Mouse (Mus musculus) heart, embryonic 14.5 days (tissue): ENCODE data around the gene Scn4a. TPM values are rescaled to one million over a fixed set of nuclear protein-coding genes. Genes with fewer than 3 reads are reported as not detected.

Experiments used
- ATAC-seq: fragments of 200-750 bp; cut with Nextera tagmentation; 2 replicates; pipeline ENCODE4 v1.8.0; 2017; ENCODE audit warnings: low read depth, moderate TSS enrichment; ENCODE audit not compliant: insufficient number of reproducible peaks, insufficient read depth, low FRiP score
- H3K27ac ChIP-seq, 2 experiments: fragments of 200-500 bp in 1 of 2; fragments of 300-500 bp in 1 of 2; sonication (generic) in 1 of 2; replicated peaks in 1 of 2; 2 replicates each; pipeline ENCODE4 v1.5.1; 2012 to 2014; ENCODE audit warnings: low read depth in 2 of 2, low read length in 2 of 2, control low read depth in 1 of 2, mild to moderate bottlenecking in 1 of 2, mixed read lengths in 1 of 2; ENCODE audit not compliant: control insufficient read depth in 1 of 2, insufficient read depth in 1 of 2
- H3K27me3 ChIP-seq: fragments of 300-500 bp; sonication (generic); 2 replicates; pipeline ENCODE4 v1.6.1; 2014; ENCODE audit warnings: mild to moderate bottlenecking, low read length, control low read depth; ENCODE audit not compliant: control insufficient read depth, insufficient read depth
- H3K36me3 ChIP-seq: fragments of 300-500 bp; sonication (generic); 2 replicates; pipeline ENCODE4 v1.6.1; 2014; ENCODE audit warnings: mild to moderate bottlenecking, control low read depth, low read length, mixed read lengths; ENCODE audit not compliant: control insufficient read depth, insufficient read depth
- H3K4me1 ChIP-seq, 2 experiments: fragments of 200-500 bp in 1 of 2; fragments of 300-500 bp in 1 of 2; sonication (generic) in 1 of 2; 2 replicates each; pipeline ENCODE4 v1.6.1; 2012 to 2014; ENCODE audit warnings: low read length in 2 of 2, control low read depth in 1 of 2, mixed read lengths in 1 of 2; ENCODE audit not compliant: control insufficient read depth in 2 of 2, insufficient read depth in 2 of 2
- H3K4me2 ChIP-seq: fragments of 300-500 bp; sonication (generic); 2 replicates; pipeline ENCODE4 v1.6.1; 2014; ENCODE audit warnings: mild to moderate bottlenecking, low read length
- H3K4me3 ChIP-seq, 2 experiments: fragments of 200-500 bp in 1 of 2; fragments of 300-500 bp in 1 of 2; sonication (generic) in 1 of 2; 2 replicates each; pipeline ENCODE4 v1.5.1; 2012 to 2014; ENCODE audit warnings: low read length in 2 of 2, mild to moderate bottlenecking in 2 of 2, control low read depth in 1 of 2, low read depth in 1 of 2, moderate library complexity in 1 of 2; ENCODE audit not compliant: control insufficient read depth in 1 of 2, insufficient read depth in 1 of 2
- H3K9ac ChIP-seq: fragments of 300-500 bp; sonication (generic); 2 replicates; pipeline ENCODE4 v1.6.1; 2014; ENCODE audit warnings: mild to moderate bottlenecking, low read length
- H3K9me3 ChIP-seq: fragments of 300-500 bp; sonication (generic); 2 replicates; pipeline ENCODE4 v1.6.1; 2016; ENCODE audit warnings: low read length, control low read depth; ENCODE audit not compliant: control insufficient read depth
- WGBS: fragments of 180-500 bp; shearing (Covaris S2); extraction: QIAGEN DNeasy Blood & Tissue Kit; methylation state at CpG from one replicate; pipeline ENCODE4 v1.1.7; 2014; 5-methylcytosine and 5-hydroxymethylcytosine counted together
- polyA plus RNA-seq: library from polyadenylated mRNA; unstranded; fragments of >200 nt; fragmentation: Nextera tagmentation; extraction: Ambion mirVana; gene quantifications from 2 replicates; pipeline ENCODE4 v1.2.1, GENCODE M21; 2014

Scn4a gene
- polyA plus RNA-seq, 1 experiment from 2014 or later: 0.07 TPM

DNA sequence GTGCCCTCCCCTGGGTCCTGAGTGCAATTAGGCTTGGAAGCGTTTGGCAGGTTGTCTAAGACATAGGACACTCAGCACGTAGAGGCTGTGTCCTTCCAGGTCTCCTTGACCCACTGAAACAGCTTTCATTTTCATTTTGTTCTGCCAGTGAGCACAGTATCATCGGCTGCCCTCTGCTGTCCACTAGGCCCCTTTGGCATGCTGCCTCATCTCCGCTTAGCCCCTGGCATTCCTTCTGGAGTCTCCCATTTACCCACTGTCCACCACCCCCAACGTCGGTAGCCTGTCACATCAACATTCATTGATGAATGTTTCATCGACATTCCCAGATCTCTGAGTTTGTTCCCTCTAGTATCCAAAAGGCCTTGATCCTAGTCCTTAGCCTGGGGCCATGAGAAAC, 28.8 kb upstream of the Scn4a start:
- peaks cover 13% of the 10 kb centered on the region for H3K36me3 ChIP-seq
- no peak for ATAC-seq
- H3K4me3 ChIP-seq: peak overlapping the region; percentile 33 to 44
- H3K4me2 ChIP-seq: peak overlapping the region; percentile 55
- peaks cover 7 to 10% of the 10 kb centered on the region in 2 experiments; a peak in 3 of 4 replicates for H3K4me1 ChIP-seq
- H3K9me3 ChIP-seq: no peaks in the 10 kb centered on the region
- 53% methylated on average over 7 of the region's 7 CpGs for WGBS
- H3K27ac ChIP-seq: peak overlapping the region; percentile 81 to 85
- H3K9ac ChIP-seq: peak overlapping the region; percentile 71
- no peaks in the 10 kb centered on the region for H3K27me3 ChIP-seq

DNA sequence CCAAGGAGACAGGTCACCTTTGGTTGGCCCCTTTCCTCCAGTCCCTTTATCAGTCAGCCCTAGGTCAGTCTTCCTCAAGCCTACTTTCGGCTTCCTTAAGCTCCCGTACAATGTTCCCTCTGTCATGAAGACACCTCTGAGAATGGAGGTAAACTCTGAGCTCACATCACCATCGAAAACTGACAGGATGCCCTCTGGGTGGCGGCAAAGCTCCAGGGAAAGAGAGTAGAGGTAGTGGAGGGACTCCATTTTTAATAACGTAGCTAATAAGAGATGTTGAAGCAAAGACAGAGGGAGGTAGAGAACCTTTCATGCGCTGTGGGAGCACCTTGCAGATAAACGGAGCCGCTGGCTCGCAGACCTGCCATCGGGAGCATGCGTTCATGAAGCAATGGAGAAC, 27.9 kb upstream of the Scn4a start:
- Histone ChIP-seq H3K4me3 (peak overlapping the region; percentile 33 to 44), H3K36me3 (peaks cover 15% of the 10 kb centered on the region), H3K27me3 (no peaks in the 10 kb centered on the region), H3K9me3 (no peaks in the 10 kb centered on the region), H3K4me1 (peaks cover 7 to 10% of the 10 kb centered on the region in 2 experiments; a peak in 3 of 4 replicates), H3K4me2 (peak overlapping the region; percentile 55), H3K27ac (peak overlapping the region; percentile 81 to 85), H3K9ac (peak overlapping the region; percentile 71)
- WGBS: 63% methylated on average over 11 of the region's 11 CpGs
- no peak for ATAC-seq

- H3K4me2 ChIP-seq: no peak overlapping the region
- H3K4me3 ChIP-seq: no peak overlapping the region
- H3K27ac ChIP-seq: no peak overlapping the region
- H3K9me3 ChIP-seq: no peaks in the 10 kb centered on the region
- peaks cover 8% of the 10 kb centered on the region for H3K36me3 ChIP-seq
- peaks cover 5% of the 10 kb centered on the region in 2 experiments; a peak in 2 of 4 replicates for H3K4me1 ChIP-seq
- 0 out of 2 replicates have a peak, but pooled peaks have one; percentile 4 for ATAC-seq
- no peak overlapping the region for H3K9ac ChIP-seq
- 68% methylated on average over 5 of the region's 5 CpGs for WGBS
- H3K27me3 ChIP-seq: no peaks in the 10 kb centered on the region
Observed at GRCm38 (mm10) chr11:106374979-106375378, 21.9 kb upstream of the Scn4a start.

- Histone ChIP-seq H3K4me3 (no peak overlapping the region), H3K4me2 (no peak overlapping the region), H3K9me3 (no peaks in the 10 kb centered on the region), H3K4me1 (peaks cover 5% of the 10 kb centered on the region in 2 experiments; a peak in 2 of 4 replicates), H3K27me3 (no peaks in the 10 kb centered on the region), H3K36me3 (peaks cover 7% of the 10 kb centered on the region), H3K27ac (peak overlapping the region in 1 of 2 experiments; percentile 28; a peak in 1 of 4 replicates), H3K9ac (no peak overlapping the region)
- ATAC-seq: peak; percentile 24
- 51% methylated on average over 9 of the region's 9 CpGs for WGBS
Observed at GRCm38 (mm10) chr11:106374559-106374958, 21.5 kb upstream of the Scn4a start.

GRCm38 (mm10) chr11:106373998-106374397, 20.9 kb upstream of the Scn4a start:
- no peak overlapping the region for H3K9ac ChIP-seq
- no peak overlapping the region for H3K4me2 ChIP-seq
- no peaks in the 10 kb centered on the region for H3K9me3 ChIP-seq
- WGBS: 32% methylated on average over 11 of the region's 11 CpGs
- H3K4me3 ChIP-seq: no peak overlapping the region
- ATAC-seq: 0 out of 2 replicates have a peak, but pooled peaks have one; percentile 44
- H3K36me3 ChIP-seq: peaks cover 7% of the 10 kb centered on the region
- peak overlapping the region in 1 of 2 experiments; percentile 28; a peak in 1 of 4 replicates for H3K27ac ChIP-seq
- no peaks in the 10 kb centered on the region for H3K27me3 ChIP-seq
- peaks cover 5% of the 10 kb centered on the region in 2 experiments; a peak in 2 of 4 replicates for H3K4me1 ChIP-seq

DNA sequence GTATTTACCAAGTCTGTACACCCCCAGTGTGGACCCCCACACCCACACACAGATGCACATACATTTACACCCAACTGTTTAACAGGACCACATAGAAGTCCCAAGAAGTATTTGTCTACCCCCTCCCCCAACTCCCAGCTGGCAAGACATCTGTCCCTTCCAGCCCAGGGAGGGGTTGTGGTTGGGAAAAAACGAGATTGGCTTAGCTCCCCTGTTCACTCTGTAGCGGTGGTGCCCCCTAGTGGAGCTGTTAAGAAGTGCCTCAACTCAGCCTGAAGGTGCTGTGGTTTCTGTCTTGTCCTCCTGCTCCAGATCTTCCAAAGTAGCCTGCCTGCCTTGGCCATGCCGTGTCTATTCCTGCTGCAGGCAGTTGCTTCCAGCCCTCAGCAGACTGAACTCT, 13.2 kb upstream of the Scn4a start:
- no peak overlapping the region for H3K4me3 ChIP-seq
- H3K4me1 ChIP-seq: peaks cover 10 to 18% of the 10 kb centered on the region in 2 experiments; a peak in 3 of 4 replicates
- no peak for ATAC-seq
- WGBS: 12% methylated on average over 3 of the region's 3 CpGs
- no peaks in the 10 kb centered on the region for H3K27me3 ChIP-seq
- no peak overlapping the region for H3K9ac ChIP-seq
- H3K9me3 ChIP-seq: no peaks in the 10 kb centered on the region
- H3K27ac ChIP-seq: no peak overlapping the region
- H3K4me2 ChIP-seq: no peak overlapping the region
- H3K36me3 ChIP-seq: no peaks in the 10 kb centered on the region

DNA sequence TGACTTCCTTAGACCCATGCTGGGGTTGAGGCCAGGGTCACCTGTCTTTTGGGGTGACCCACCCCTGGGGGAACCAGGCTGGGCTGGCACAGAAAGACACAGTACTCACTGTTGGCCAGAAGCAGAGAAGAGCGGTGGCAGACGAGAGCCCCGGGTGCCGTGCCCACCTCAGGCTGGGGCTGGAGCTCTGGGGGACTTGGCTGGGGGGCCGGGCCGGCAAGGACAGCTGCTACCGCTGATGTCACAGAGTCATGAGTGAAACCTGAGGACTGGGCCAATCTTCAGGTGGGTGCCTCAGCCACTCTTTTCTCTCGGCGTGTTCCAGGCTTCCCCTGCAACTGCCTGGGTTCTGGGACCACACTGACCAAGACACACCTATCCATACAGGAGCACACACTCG, 12.3 kb upstream of the Scn4a start, which contains the start of gene Prr29:
Prr29 (plus strand) TSS at position 107 of the 400 bp plus-strand sequence.
- Histone ChIP-seq H3K4me1 (peaks cover 10 to 18% of the 10 kb centered on the region in 2 experiments; a peak in 3 of 4 replicates), H3K9me3 (no peaks in the 10 kb centered on the region), H3K27me3 (no peaks in the 10 kb centered on the region), H3K36me3 (no peaks in the 10 kb centered on the region), H3K9ac (peak within 1 kb of the TSS; percentile 54), H3K4me2 (peak within 1 kb of the TSS; percentile 57), H3K4me3 (no peak within 1 kb of the TSS), H3K27ac (no peak within 1 kb of the TSS)
- no peak; the same call in 1 of the 2 replicates for ATAC-seq
- 42% methylated on average over 10 of the region's 10 CpGs for WGBS

- Histone ChIP-seq H3K27ac (no peak overlapping the region), H3K4me3 (no peak overlapping the region), H3K9me3 (no peaks in the 10 kb centered on the region), H3K4me1 (peaks cover 10 to 18% of the 10 kb centered on the region in 2 experiments; a peak in 3 of 4 replicates), H3K27me3 (no peaks in the 10 kb centered on the region), H3K9ac (peak overlapping the region; percentile 54), H3K36me3 (no peaks in the 10 kb centered on the region), H3K4me2 (peak overlapping the region; percentile 57)
- 9% methylated on average over 11 of the region's 11 CpGs for WGBS
- no peak for ATAC-seq
Observed at GRCm38 (mm10) chr11:106364712-106365111, 11.6 kb upstream of the Scn4a start.
